11 mouse cellular contexts compared by ENCODE assay signal in the genomic region with DNA sequence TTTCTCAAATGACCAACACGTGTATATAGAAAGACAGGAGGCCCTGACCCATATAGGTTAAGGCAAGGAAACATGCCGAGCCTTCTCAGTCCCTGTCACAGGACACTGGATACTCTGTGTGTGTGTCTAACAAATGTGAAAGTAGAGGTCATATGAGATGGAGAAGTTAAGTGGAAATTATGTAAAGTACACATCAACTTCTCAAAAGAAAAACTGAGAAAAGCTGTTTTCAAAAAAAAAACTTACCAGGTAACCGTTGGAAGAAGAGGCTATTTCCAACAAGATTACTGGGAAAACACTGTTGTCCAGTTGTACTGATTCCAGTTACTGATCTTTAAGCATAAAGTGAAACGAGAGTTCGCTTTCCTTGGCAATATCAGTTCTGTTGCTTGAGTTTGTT. TPM values are rescaled to one million over a fixed set of nuclear protein-coding genes. Genes with fewer than 3 reads are reported as not detected.
A peak's percentile ranks its signal among the peaks of the same experiment; 100 is the strongest.
DNase-seq lines count a peak whose midpoint lies in the region; ATAC-seq and TF ChIP-seq lines count a peak whose summit lies in the region.
"Had no signal": no experiment of that assay in that cellular context is flagged by ENCODE, and none has a peak within 500 bp of the region (broad histone marks: within the 10 kb centered on the region; RNA-seq: fewer than 3 reads in every experiment).

No protein-coding gene starts in this region.

- no peak for ATAC-seq in heart, embryonic 16.5 days (replicated peaks; ENCODE audit: extremely low read depth, insufficient read depth, low FRiP score)
- ATAC-seq in G1E (ENCODE audit: extremely low read depth, insufficient number of reproducible peaks, low FRiP score, poor library complexity, severe bottlenecking): no peak
- no peak for ATAC-seq in forebrain, postnatal 0 days
- no peak for ATAC-seq in midbrain, embryonic 11.5 days (ENCODE audit: low FRiP score)

- DNase-seq in heart, postnatal 36 days: no peak
- no peak for DNase-seq in G1E (ENCODE audit: low spot score)
- no peak for DNase-seq in forebrain, postnatal 0 days
- peak; percentile 79 for DNase-seq in midbrain, embryonic 11.5 days (ENCODE audit: low spot score, missing footprints)
- DNase-seq in right cerebral cortex, postnatal 36 days (ENCODE audit: low spot score in 2 of 2): no peak
- DNase-seq in frontal cortex, adult 2 months (ENCODE audit: extremely low spot score in 1 of 2, low spot score in 1 of 2): no peak
- DNase-seq in testis, postnatal 14 days (ENCODE audit: low spot score): no peak
- DNase-seq: adrenal gland, adult 8-10 months; embryo, embryonic 11 days; lung, adult 18-20 months had no signal

- H3K4me2 ChIP-seq in heart, embryonic 16.5 days (ENCODE audit: low read depth, low read length): peak overlapping the region; percentile 93
- peak overlapping the region; percentile 88 for H3K4me2 ChIP-seq in forebrain, postnatal 0 days (ENCODE audit: low read depth)
- H3K4me2 ChIP-seq in midbrain, embryonic 11.5 days: peak overlapping the region; percentile 85; the same call in 1 of the 2 replicates

- 91% methylated on average over 5 of the region's 5 CpGs for WGBS in heart, embryonic 16.5 days
- WGBS in forebrain, postnatal 0 days: 90% methylated on average over 5 of the region's 5 CpGs
- WGBS in midbrain, embryonic 11.5 days: 93% methylated on average over 5 of the region's 5 CpGs

- H3K27ac ChIP-seq in heart, embryonic 16.5 days (ENCODE audit: low read length): peak overlapping the region; percentile 97
- no peak overlapping the region for H3K27ac ChIP-seq in forebrain, postnatal 0 days (ENCODE audit: low read depth, low read length)
- H3K27ac ChIP-seq in midbrain, embryonic 11.5 days (ENCODE audit: low read depth, low read length): no peak overlapping the region

- no peak overlapping the region; the same call in 1 of the 2 replicates for H3K4me3 ChIP-seq in heart, embryonic 16.5 days (ENCODE audit: low read length)
- H3K4me3 ChIP-seq in G1E (ENCODE audit: low read depth, low read length): peak overlapping the region; percentile 24; the same call in 1 of the 2 replicates
- no peak overlapping the region for H3K4me3 ChIP-seq in forebrain, postnatal 0 days (ENCODE audit: low read depth, low read length)
- peak overlapping the region; percentile 75; the same call in 1 of the 2 replicates for H3K4me3 ChIP-seq in midbrain, embryonic 11.5 days (ENCODE audit: low read depth, low read length)

- 0 out of 2 replicates have a peak, but pooled peaks cover 8% of the 10 kb centered on the region for H3K36me3 ChIP-seq in heart, embryonic 16.5 days (ENCODE audit: control insufficient read depth, insufficient read depth)
- peaks cover 53% of the 10 kb centered on the region for H3K36me3 ChIP-seq in G1E (replicated peaks)
- no peaks in the 10 kb centered on the region for H3K36me3 ChIP-seq in forebrain, postnatal 0 days (ENCODE audit: insufficient read depth)
- H3K36me3 ChIP-seq in midbrain, embryonic 11.5 days (ENCODE audit: control insufficient read depth, insufficient read depth, low read length): peaks cover 4% of the 10 kb centered on the region; the same call in 1 of the 2 replicates

- TF ChIP-seq CTCF in G1E (IDR thresholded peaks at IDR 0.05; ENCODE audit: low read depth, low read length): no peak
- no peak for TF ChIP-seq CTCF in forebrain, postnatal 0 days (IDR thresholded peaks at IDR 0.05; ENCODE audit: low read depth)

- H3K9ac ChIP-seq in heart, embryonic 16.5 days (ENCODE audit: low read length): no peak overlapping the region
- H3K9ac ChIP-seq in forebrain, postnatal 0 days: no peak overlapping the region
- H3K9ac ChIP-seq in midbrain, embryonic 11.5 days (ENCODE audit: low read length): no peak overlapping the region

- intact Hi-C loops in heart, postnatal 36 days (cut with DNase I): loop anchor here (2.0 kb wide), 1 partner anchor 82 kb away; no protein-coding TSS in a partner anchor

- H3K4me1 ChIP-seq in heart, embryonic 16.5 days (ENCODE audit: control insufficient read depth, insufficient read depth, low read length): peaks cover 9% of the 10 kb centered on the region
- peaks cover 28% of the 10 kb centered on the region for H3K4me1 ChIP-seq in G1E (ENCODE audit: insufficient read depth, low read depth, low read length)
- H3K4me1 ChIP-seq in forebrain, postnatal 0 days (ENCODE audit: insufficient read depth): peaks cover 4% of the 10 kb centered on the region; the same call in 1 of the 2 replicates
- H3K4me1 ChIP-seq in midbrain, embryonic 11.5 days (ENCODE audit: control insufficient read depth, insufficient read depth, low read length): peaks cover 4% of the 10 kb centered on the region; the same call in 1 of the 2 replicates

- H3K9me3 ChIP-seq in heart, embryonic 16.5 days (replicated peaks; ENCODE audit: control insufficient read depth, low read length): 0 out of 2 replicates have a peak, but pooled peaks cover 3% of the 10 kb centered on the region
- 0 out of 2 replicates have a peak, but pooled peaks cover 5% of the 10 kb centered on the region for H3K9me3 ChIP-seq in G1E (replicated peaks)
- no peaks in the 10 kb centered on the region for H3K9me3 ChIP-seq in forebrain, postnatal 0 days (ENCODE audit: low read length)
- no peaks in the 10 kb centered on the region for H3K9me3 ChIP-seq in midbrain, embryonic 11.5 days (ENCODE audit: control insufficient read depth, low read length)

- H3K27me3 ChIP-seq in heart, embryonic 16.5 days (ENCODE audit: control insufficient read depth, insufficient read depth, low read length): no peaks in the 10 kb centered on the region
- H3K27me3 ChIP-seq in G1E (ENCODE audit: insufficient read depth, low read length): no peaks in the 10 kb centered on the region
- no peaks in the 10 kb centered on the region for H3K27me3 ChIP-seq in forebrain, postnatal 0 days (ENCODE audit: insufficient read depth, low read length)
- H3K27me3 ChIP-seq in midbrain, embryonic 11.5 days (ENCODE audit: control insufficient read depth, insufficient read depth, low read length): no peaks in the 10 kb centered on the region

RNA-seq across cellular contexts. Expression of a gene that starts 1.2 kb away (rescaled TPM):
- 2.2 and 2.7 TPM in 2 replicates for polyA plus RNA-seq in heart, embryonic 16.5 days (2015; fragmentation: Nextera tagmentation; extraction: Ambion mirVana)
- 1 to 10 TPM in 1 of 2 experiments, under 1 TPM in 1; 0.98 to 1.1 TPM for total RNA-seq in heart, postnatal 36 days (2021)
- 21.5 and 22.6 TPM in 2 replicates for total RNA-seq in G1E (2014; fragmentation: Nextera tagmentation)
- total RNA-seq in G1E (2017): 11.5 and 13.9 TPM in 2 replicates
- 0.43 and 1.4 TPM in 2 replicates for polyA plus RNA-seq in G1E (2012)
- total RNA-seq in forebrain, postnatal 0 days (2014; rRNA removed): 3.9 and 7.0 TPM in 2 replicates
- polyA plus RNA-seq in forebrain, postnatal 0 days (2015; fragmentation: Nextera tagmentation; extraction: Ambion mirVana): 9.1 and 10.0 TPM in 2 replicates
- 3.3 and 4.2 TPM in 2 replicates for polyA plus RNA-seq in midbrain, embryonic 11.5 days (2014; fragmentation: Nextera tagmentation; extraction: Ambion mirVana)
- 7.8 and 8.9 TPM in 2 replicates for polyA plus RNA-seq in frontal cortex, adult 2 months (2012; rRNA removed)

RNA-seq across cellular contexts. Expression of a gene that starts 1.6 kb away (rescaled TPM):
- polyA plus RNA-seq in heart, embryonic 16.5 days (2015; fragmentation: Nextera tagmentation; extraction: Ambion mirVana): 45.3 and 48.2 TPM in 2 replicates
- total RNA-seq in heart, postnatal 36 days (2021): 10 to 100 TPM; 83.0 to 88.0 TPM
- total RNA-seq in G1E (2014; fragmentation: Nextera tagmentation): 11.6 and 12.2 TPM in 2 replicates
- total RNA-seq in G1E (2017): 243 and 516 TPM in 2 replicates
- polyA plus RNA-seq in G1E (2012): 844 and 1,244 TPM in 2 replicates
- 204 and 242 TPM in 2 replicates for total RNA-seq in forebrain, postnatal 0 days (2014; rRNA removed)
- polyA plus RNA-seq in forebrain, postnatal 0 days (2015; fragmentation: Nextera tagmentation; extraction: Ambion mirVana): 134 and 170 TPM in 2 replicates
- 85.3 and 93.4 TPM in 2 replicates for polyA plus RNA-seq in midbrain, embryonic 11.5 days (2014; fragmentation: Nextera tagmentation; extraction: Ambion mirVana)
- polyA plus RNA-seq in frontal cortex, adult 2 months (2012; rRNA removed): 78.0 and 85.3 TPM in 2 replicates

Comparison
In these comparisons a context has a peak if more than half of its experiments do, and no peak if none do; other contexts are left out.
1. H3K4me3 ChIP-seq: peak in G1E (single experiment) and midbrain, embryonic 11.5 days (single experiment); none in heart, embryonic 16.5 days (single experiment) and forebrain, postnatal 0 days (single experiment).
2. Peak in every context shown above with its lines, with median percentiles within 50 percentile points of each other: H3K4me2 ChIP-seq.